Mouse (Mus musculus): ENCODE results near the gene Smtnl2. TPM values are rescaled to one million over a fixed set of nuclear protein-coding genes. Genes with fewer than 3 reads are reported as not detected.
"Not testable (repeated sequence)": the region's sequence is repeated elsewhere in the genome, so short reads cannot be mapped to it uniquely, and the experiment has no call there.

Smtnl2 gene
- polyA plus RNA-seq, 1 experiment, result 24.3 TPM

DNA sequence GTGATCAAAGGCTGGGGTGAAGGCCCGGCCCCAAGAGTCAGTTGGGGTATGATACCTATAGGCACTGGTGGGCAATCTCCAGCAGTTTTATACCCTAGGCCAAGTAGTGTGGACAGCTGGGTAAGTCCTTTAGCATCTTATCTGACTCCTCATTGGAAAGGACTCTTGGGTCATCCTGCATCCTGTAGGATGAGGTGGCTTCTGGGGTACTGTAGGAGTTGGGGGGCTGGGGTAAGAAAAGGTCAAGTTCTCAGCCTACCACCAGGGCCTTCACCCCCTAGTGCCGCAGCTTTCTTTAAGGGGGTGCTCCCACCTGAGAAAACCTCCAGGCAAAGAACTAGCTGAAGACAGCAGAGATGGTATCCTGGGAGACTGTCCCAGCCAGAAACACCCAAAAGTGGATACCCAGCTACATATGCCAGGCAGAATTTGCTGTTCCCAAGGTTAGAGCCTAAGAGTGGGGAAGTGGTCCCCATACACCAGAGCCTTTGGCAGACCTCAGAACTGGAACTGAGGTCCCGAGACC is 40.7 kb upstream of the Smtnl2 start:
- no peak overlapping the region for H3K4me3 ChIP-seq (ENCODE audit: low read depth, low read length)
- H3K36me3 ChIP-seq (ENCODE audit: control insufficient read depth, insufficient read depth, low read length, poor library complexity, severe bottlenecking), result peaks cover 49% of the 10 kb centered on the region
- no peak overlapping the region for H3K27ac ChIP-seq (ENCODE audit: insufficient read depth, low read length)
- H3K9me3 ChIP-seq (replicated peaks; ENCODE audit: control insufficient read depth, insufficient read depth, low read length, poor library complexity, severe bottlenecking), result no peaks in the 10 kb centered on the region
- no peaks in the 10 kb centered on the region for H3K4me1 ChIP-seq (ENCODE audit: control insufficient read depth, insufficient read depth, low read length)
- H3K27me3 ChIP-seq (ENCODE audit: control insufficient read depth, insufficient read depth, low read length, poor library complexity, severe bottlenecking), result no peaks in the 10 kb centered on the region
- no peak overlapping the region for H3K9ac ChIP-seq (ENCODE audit: low read depth, poor library complexity, severe bottlenecking)
- TF ChIP-seq POLR2A (IDR thresholded peaks at IDR 0.05; ENCODE audit: insufficient read depth, low read length) (no peak), CTCF (IDR thresholded peaks at IDR 0.05; ENCODE audit: low read depth, low read length) (no peak), EP300 (IDR thresholded peaks at IDR 0.05; ENCODE audit: insufficient read depth, low read depth, low read length) (no peak)

GRCm38 (mm10) chr11:72447475-72447874 is 36.0 kb upstream of the Smtnl2 start:
- no peaks in the 10 kb centered on the region for H3K4me1 ChIP-seq (ENCODE audit: control insufficient read depth, insufficient read depth, low read length)
- TF ChIP-seq POLR2A (IDR thresholded peaks at IDR 0.05; ENCODE audit: insufficient read depth, low read length), result no peak
- peak; percentile 10 for TF ChIP-seq CTCF (IDR thresholded peaks at IDR 0.05; ENCODE audit: low read depth, low read length)
- TF ChIP-seq EP300 (IDR thresholded peaks at IDR 0.05; ENCODE audit: insufficient read depth, low read depth, low read length), result no peak
- no peaks in the 10 kb centered on the region for H3K9me3 ChIP-seq (replicated peaks; ENCODE audit: control insufficient read depth, insufficient read depth, low read length, poor library complexity, severe bottlenecking)
- no peak overlapping the region for H3K9ac ChIP-seq (ENCODE audit: low read depth, poor library complexity, severe bottlenecking)
- H3K27me3 ChIP-seq (ENCODE audit: control insufficient read depth, insufficient read depth, low read length, poor library complexity, severe bottlenecking), result no peaks in the 10 kb centered on the region
- H3K27ac ChIP-seq (ENCODE audit: insufficient read depth, low read length), result no peak overlapping the region
- H3K4me3 ChIP-seq (ENCODE audit: low read depth, low read length), result no peak overlapping the region
- H3K36me3 ChIP-seq (ENCODE audit: control insufficient read depth, insufficient read depth, low read length, poor library complexity, severe bottlenecking), result peaks cover 95% of the 10 kb centered on the region

GRCm38 (mm10) chr11:72446311-72447105 is 35.0 kb upstream of the Smtnl2 start:
- H3K4me3 ChIP-seq (ENCODE audit: low read depth, low read length), result no peak overlapping the region
- no peaks in the 10 kb centered on the region for H3K4me1 ChIP-seq (ENCODE audit: control insufficient read depth, insufficient read depth, low read length)
- H3K9ac ChIP-seq (ENCODE audit: low read depth, poor library complexity, severe bottlenecking), result no peak overlapping the region
- H3K27ac ChIP-seq (ENCODE audit: insufficient read depth, low read length), result no peak overlapping the region
- no peaks in the 10 kb centered on the region for H3K9me3 ChIP-seq (replicated peaks; ENCODE audit: control insufficient read depth, insufficient read depth, low read length, poor library complexity, severe bottlenecking)
- TF ChIP-seq EP300 (IDR thresholded peaks at IDR 0.05; ENCODE audit: insufficient read depth, low read depth, low read length) (no peak), CTCF (IDR thresholded peaks at IDR 0.05; ENCODE audit: low read depth, low read length) (peak; percentile 78)
- H3K27me3 ChIP-seq (ENCODE audit: control insufficient read depth, insufficient read depth, low read length, poor library complexity, severe bottlenecking), result no peaks in the 10 kb centered on the region
- peaks cover 93% of the 10 kb centered on the region for H3K36me3 ChIP-seq (ENCODE audit: control insufficient read depth, insufficient read depth, low read length, poor library complexity, severe bottlenecking)

GRCm38 (mm10) chr11:72440965-72441664 is 29.6 kb upstream of the Smtnl2 start, which contains the start of gene Mybbp1a:
Gene Mybbp1a (plus strand): TSS chr11:72441355.
- Histone ChIP-seq H3K9ac (ENCODE audit: low read depth, poor library complexity, severe bottlenecking) (peak within 1 kb of the TSS; percentile 89), H3K36me3 (ENCODE audit: control insufficient read depth, insufficient read depth, low read length, poor library complexity, severe bottlenecking) (peaks cover 40% of the 10 kb centered on the region), H3K4me1 (ENCODE audit: control insufficient read depth, insufficient read depth, low read length) (no peaks in the 10 kb centered on the region), H3K27ac (ENCODE audit: insufficient read depth, low read length) (peak within 1 kb of the TSS; percentile 7), H3K4me3 (ENCODE audit: low read depth, low read length) (peak within 1 kb of the TSS; percentile 96), H3K27me3 (ENCODE audit: control insufficient read depth, insufficient read depth, low read length, poor library complexity, severe bottlenecking) (no peaks in the 10 kb centered on the region), H3K9me3 (replicated peaks; ENCODE audit: control insufficient read depth, insufficient read depth, low read length, poor library complexity, severe bottlenecking) (no peaks in the 10 kb centered on the region)
- TF ChIP-seq EP300 (IDR thresholded peaks at IDR 0.05; ENCODE audit: insufficient read depth, low read depth, low read length) (no peak), POLR2A (IDR thresholded peaks at IDR 0.05; ENCODE audit: insufficient read depth, low read length) (peak; percentile 77)

GRCm38 (mm10) chr11:72440597-72440964 is 29.1 kb upstream of the Smtnl2 start:
- H3K9me3 ChIP-seq (replicated peaks; ENCODE audit: control insufficient read depth, insufficient read depth, low read length, poor library complexity, severe bottlenecking); H3K4me1 ChIP-seq (ENCODE audit: control insufficient read depth, insufficient read depth, low read length); H3K27me3 ChIP-seq (ENCODE audit: control insufficient read depth, insufficient read depth, low read length, poor library complexity, severe bottlenecking): not testable (repeated sequence)
- Histone ChIP-seq H3K9ac (ENCODE audit: low read depth, poor library complexity, severe bottlenecking) (peak overlapping the region; percentile 89), H3K4me3 (ENCODE audit: low read depth, low read length) (peak overlapping the region; percentile 96; the same call in 1 of the 2 replicates), H3K27ac (ENCODE audit: insufficient read depth, low read length) (peak overlapping the region; percentile 7), H3K36me3 (ENCODE audit: control insufficient read depth, insufficient read depth, low read length, poor library complexity, severe bottlenecking) (peaks cover 35% of the 10 kb centered on the region)

- Histone ChIP-seq H3K4me3 (ENCODE audit: low read depth, low read length) (no peak overlapping the region), H3K9me3 (replicated peaks; ENCODE audit: control insufficient read depth, insufficient read depth, low read length, poor library complexity, severe bottlenecking) (no peaks in the 10 kb centered on the region), H3K27ac (ENCODE audit: insufficient read depth, low read length) (no peak overlapping the region), H3K9ac (ENCODE audit: low read depth, poor library complexity, severe bottlenecking) (no peak overlapping the region), H3K36me3 (ENCODE audit: control insufficient read depth, insufficient read depth, low read length, poor library complexity, severe bottlenecking) (peaks cover 13% of the 10 kb centered on the region), H3K4me1 (ENCODE audit: control insufficient read depth, insufficient read depth, low read length) (peaks cover 1% of the 10 kb centered on the region), H3K27me3 (ENCODE audit: control insufficient read depth, insufficient read depth, low read length, poor library complexity, severe bottlenecking) (no peaks in the 10 kb centered on the region)
- TF ChIP-seq CTCF (IDR thresholded peaks at IDR 0.05; ENCODE audit: low read depth, low read length), result no peak
- no peak for TF ChIP-seq EP300 (IDR thresholded peaks at IDR 0.05; ENCODE audit: insufficient read depth, low read depth, low read length)
- no peak for TF ChIP-seq POLR2A (IDR thresholded peaks at IDR 0.05; ENCODE audit: insufficient read depth, low read length)
These were observed 26.9 kb upstream of the Smtnl2 start for GRCm38 (mm10) chr11:72438411-72438810.

All from ES-Bruce4 (cell line).